Mouse (Mus musculus) heart, postnatal 0 days (tissue): ENCODE data around the gene Met. TPM values are rescaled to one million over a fixed set of nuclear protein-coding genes. Genes with fewer than 3 reads are reported as not detected.

Experiments used
- ATAC-seq: fragments of 200-750 bp; cut with Nextera tagmentation; 2 replicates; pipeline ENCODE4 v1.8.0; 2017; ENCODE audit warnings: low read depth, moderate number of reproducible peaks, moderate library complexity; ENCODE audit not compliant: insufficient read depth
- DNase-seq: peaks from one replicate; pipeline ENCODE4 v3.0.0-alpha.2; 2016; ENCODE audit warnings: low spot score
- H3K27ac ChIP-seq: fragments of 300-500 bp; sonication (generic); 2 replicates; pipeline ENCODE4 v1.5.1; 2014; ENCODE audit warnings: low read depth, mild to moderate bottlenecking
- H3K27me3 ChIP-seq: fragments of 300-500 bp; sonication (generic); 2 replicates; pipeline ENCODE4 v1.6.1; 2014; ENCODE audit warnings: low read length, mixed read lengths; ENCODE audit not compliant: control insufficient read depth, insufficient read depth
- H3K36me3 ChIP-seq: fragments of 300-500 bp; sonication (generic); replicated peaks from 2 replicates; pipeline ENCODE4 v1.6.1; 2014; ENCODE audit warnings: low read length, mixed read lengths; ENCODE audit not compliant: control insufficient read depth, insufficient read depth
- H3K4me1 ChIP-seq: fragments of 300-500 bp; sonication (generic); 2 replicates; pipeline ENCODE4 v1.6.1; 2014; ENCODE audit warnings: antibody characterized with exemption; ENCODE audit not compliant: control insufficient read depth, insufficient read depth
- H3K4me2 ChIP-seq: fragments of 300-500 bp; sonication (generic); 2 replicates; pipeline ENCODE4 v1.6.1; 2014; ENCODE audit warnings: low read depth, mild to moderate bottlenecking, low read length, moderate library complexity
- H3K4me3 ChIP-seq: fragments of 300-500 bp; sonication (generic); 2 replicates; pipeline ENCODE4 v1.5.1; 2014; ENCODE audit warnings: low read depth, low read length
- H3K9ac ChIP-seq: fragments of 300-500 bp; sonication (generic); replicated peaks from 2 replicates; pipeline ENCODE4 v1.6.1; 2014; ENCODE audit warnings: low read depth, low read length, mixed read lengths
- H3K9me3 ChIP-seq: fragments of 300-500 bp; sonication (generic); replicated peaks from 2 replicates; pipeline ENCODE4 v1.6.1; 2016; ENCODE audit warnings: low read length; ENCODE audit not compliant: control insufficient read depth
- CTCF ChIP-seq: IDR thresholded peaks from 2 replicates; pipeline ENCODE4 v1.5.1; 2016; ENCODE audit warnings: antibody characterized with exemption, control low read depth, low read depth
- EP300 ChIP-seq: IDR thresholded peaks from 2 replicates; pipeline ENCODE4 v1.6.1; 2016; ENCODE audit warnings: antibody characterized with exemption, low read depth
- WGBS: fragments of 180-500 bp; shearing (Covaris S2); extraction: QIAGEN DNeasy Blood & Tissue Kit; methylation state at CpG from one replicate; pipeline ENCODE4 v1.1.7; 2014; 5-methylcytosine and 5-hydroxymethylcytosine counted together
- polyA plus RNA-seq: library from polyadenylated mRNA; unstranded; fragments of >200 nt; fragmentation: Nextera tagmentation; extraction: Ambion mirVana; gene quantifications from 2 replicates; pipeline ENCODE4 v1.2.1, GENCODE M21; 2015
- total RNA-seq: library from RNA; depleted of rRNA; stranded (reverse); fragments of >200 nt; gene quantifications from 2 replicates; pipeline ENCODE4 v1.2.3, GENCODE M21; 2014; ENCODE audit warnings: low replicate concordance; rRNA removed

Gene Met
- total RNA-seq (2.7 and 10.6 TPM in 2 replicates), polyA plus RNA-seq (0.61 and 0.67 TPM in 2 replicates)

DNA sequence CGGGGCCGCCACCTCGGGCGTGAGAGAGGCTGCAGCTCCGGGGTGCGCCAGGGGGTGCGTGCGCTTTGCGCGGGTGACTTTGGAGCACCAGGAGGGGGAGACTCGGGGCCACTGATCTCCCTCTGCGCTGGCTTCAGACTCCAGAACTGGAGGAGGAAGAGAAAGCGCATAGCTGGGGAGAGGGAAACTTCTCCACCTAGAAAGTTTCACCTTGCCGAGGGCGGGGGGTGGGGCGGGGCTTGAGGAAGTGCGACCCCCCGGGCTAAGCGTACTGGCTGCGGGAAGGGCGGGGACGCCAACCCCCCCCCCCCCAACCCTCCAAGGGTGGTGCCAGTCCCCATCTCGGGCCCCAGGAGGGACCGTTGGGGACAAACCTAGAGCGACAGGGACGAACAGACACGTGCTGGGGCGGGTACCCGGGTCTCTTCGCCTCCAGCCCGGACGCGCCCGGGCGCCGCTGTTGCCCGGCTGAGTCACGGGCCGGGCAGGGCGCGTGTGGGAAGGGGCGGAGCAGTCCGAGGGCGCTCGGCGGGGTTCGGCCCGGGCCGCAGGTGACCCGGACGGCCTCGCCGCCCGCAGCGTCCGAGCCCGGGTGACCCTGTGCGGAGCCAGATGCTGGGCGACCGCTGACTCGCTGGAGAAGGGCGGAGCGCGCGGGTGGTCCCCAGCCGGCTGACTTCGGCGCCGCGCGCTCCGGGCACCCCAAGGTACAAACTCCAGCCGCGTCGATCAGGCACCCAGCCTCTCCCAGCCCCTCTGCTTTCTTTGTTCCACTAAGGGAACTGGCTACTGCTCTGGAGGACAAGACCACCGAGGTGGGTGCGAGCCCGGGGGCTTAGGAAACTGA is at the start of gene Met:
Gene Met, plus strand, starts transcription at position 367 of the 847 bp plus-strand sequence.
- peak within 1 kb of the TSS; percentile 55 for H3K9ac ChIP-seq
- under 1% methylated on average over 69 of the region's 78 CpGs for WGBS
- H3K4me2 ChIP-seq: peak within 1 kb of the TSS; percentile 99
- peak within 1 kb of the TSS; percentile 75 for H3K4me3 ChIP-seq
- no peaks in the 10 kb centered on the region for H3K4me1 ChIP-seq
- no peaks in the 10 kb centered on the region for H3K9me3 ChIP-seq
- H3K27me3 ChIP-seq: peaks cover 12% of the 10 kb centered on the region; the same call in 1 of the 2 replicates
- TF ChIP-seq CTCF (peak; percentile 45), EP300 (no peak)
- H3K27ac ChIP-seq: peak within 1 kb of the TSS; percentile 14; the same call in 1 of the 2 replicates
- ATAC-seq (peak; percentile 85), DNase-seq (peak; percentile 79)
- no peaks in the 10 kb centered on the region for H3K36me3 ChIP-seq

DNA sequence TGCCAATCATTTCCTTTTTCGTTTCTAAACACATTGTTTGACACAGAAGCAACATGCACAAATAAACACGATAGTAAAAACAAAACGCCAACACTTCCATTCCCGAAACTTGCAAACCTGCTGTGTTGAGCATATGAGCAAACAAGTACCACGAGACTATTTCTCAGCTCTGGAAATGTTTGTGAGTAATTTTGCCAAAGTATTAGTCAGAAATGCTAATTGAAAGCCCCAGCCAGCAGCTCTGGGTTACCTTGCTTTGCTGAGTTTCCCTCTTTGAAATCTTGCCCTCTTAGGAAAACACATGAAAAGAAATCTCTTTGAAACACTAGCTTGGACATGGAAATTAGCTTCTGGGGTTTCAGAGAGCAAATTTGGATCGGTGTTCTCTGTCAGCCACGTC is 45.4 kb upstream of the Met start:
- Histone ChIP-seq H3K27me3 (no peaks in the 10 kb centered on the region), H3K4me3 (no peak overlapping the region), H3K36me3 (no peaks in the 10 kb centered on the region), H3K9me3 (no peaks in the 10 kb centered on the region), H3K4me1 (no peaks in the 10 kb centered on the region), H3K27ac (no peak overlapping the region), H3K4me2 (no peak overlapping the region), H3K9ac (no peak overlapping the region)
- TF ChIP-seq EP300: no peak
- TF ChIP-seq CTCF: no peak
- ATAC-seq: no peak
- no peak for DNase-seq
- WGBS: 79% methylated on average over 7 of the region's 7 CpGs

DNA sequence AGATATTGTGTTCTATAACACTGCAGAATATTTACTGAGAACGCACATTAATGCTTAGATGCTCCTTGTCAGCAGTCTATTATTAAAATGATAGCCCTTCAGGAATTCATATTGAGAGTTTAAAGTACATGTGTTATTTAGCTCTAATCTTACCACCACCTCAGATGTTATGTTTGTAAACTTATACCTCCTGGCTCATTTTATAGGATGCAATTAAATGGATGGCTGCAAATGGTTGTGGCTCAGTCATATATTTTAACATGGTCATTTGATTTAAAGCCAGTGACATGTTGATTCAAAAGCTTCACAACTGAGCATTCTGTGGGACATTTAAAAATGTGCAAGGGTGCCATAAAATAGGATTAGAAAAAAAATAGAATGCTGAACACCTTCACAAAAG is 41.2 kb upstream of the Met start:
- TF ChIP-seq EP300: no peak
- no peak for TF ChIP-seq CTCF

DNA sequence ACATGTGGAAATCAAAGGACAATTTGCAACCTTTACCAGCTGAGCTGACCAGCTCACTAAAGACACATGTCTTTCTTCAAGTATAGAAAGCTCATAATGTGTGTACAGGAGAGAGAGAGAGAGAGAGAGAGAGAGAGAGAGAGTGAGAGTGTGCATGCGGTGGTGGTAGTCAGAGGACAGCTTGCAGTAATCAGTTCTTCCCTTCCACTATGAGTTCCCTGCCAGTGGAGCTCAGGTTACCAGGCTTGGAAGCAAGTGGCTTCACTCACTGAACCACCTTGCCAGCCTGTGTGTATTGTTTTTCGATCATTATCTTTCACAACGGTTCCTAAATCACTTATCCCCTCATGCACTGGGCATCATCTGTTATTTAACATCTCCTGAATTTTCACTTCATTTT is 34.6 kb upstream of the Met start:
- DNase-seq: no peak
- H3K27me3 ChIP-seq: no peaks in the 10 kb centered on the region
- no peaks in the 10 kb centered on the region for H3K9me3 ChIP-seq
- H3K4me1 ChIP-seq: no peaks in the 10 kb centered on the region; the same call in 1 of the 2 replicates
- no peak for TF ChIP-seq EP300
- no peak for TF ChIP-seq CTCF
- H3K36me3 ChIP-seq: no peaks in the 10 kb centered on the region
- 54% methylated on average over 3 of the region's 3 CpGs for whole genome bisulfite sequencing
- no peak overlapping the region for H3K4me2 ChIP-seq
- no peak for ATAC-seq
- no peak overlapping the region for H3K9ac ChIP-seq
- H3K27ac ChIP-seq: no peak overlapping the region
- no peak overlapping the region for H3K4me3 ChIP-seq

More for the DNA sequence above, 41.2 kb upstream of the Met start:
- H3K27ac ChIP-seq: no peak overlapping the region
- H3K27me3 ChIP-seq: no peaks in the 10 kb centered on the region
- no peak overlapping the region for H3K4me2 ChIP-seq
- H3K4me1 ChIP-seq: no peaks in the 10 kb centered on the region
- no peaks in the 10 kb centered on the region for H3K36me3 ChIP-seq
- no peak overlapping the region for H3K9ac ChIP-seq
- no peaks in the 10 kb centered on the region for H3K9me3 ChIP-seq
- 80% methylated on average over 1 of the region's 1 CpGs for WGBS
- ATAC-seq: no peak
- H3K4me3 ChIP-seq: no peak overlapping the region
- DNase-seq: no peak

DNA sequence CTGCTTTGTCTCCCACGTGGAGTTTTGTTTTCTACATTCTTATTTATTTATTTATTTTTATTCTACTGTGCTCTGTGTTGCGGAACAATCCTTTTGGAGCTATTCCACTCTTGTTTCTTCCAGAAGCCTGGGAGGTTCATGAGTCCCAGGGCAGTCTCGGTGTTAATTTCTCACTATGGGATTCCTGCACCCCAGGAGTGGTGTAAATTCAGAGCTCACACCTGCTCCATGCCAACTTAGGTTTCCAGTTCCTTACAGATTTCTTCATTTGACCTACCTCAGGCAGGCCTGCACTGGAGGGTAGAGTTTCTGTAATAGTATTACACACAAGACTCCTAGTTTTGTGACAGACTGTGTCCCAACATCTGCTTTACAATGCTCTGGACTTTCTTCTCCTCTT is 34.0 kb upstream of the Met start:
- no peaks in the 10 kb centered on the region for H3K27me3 ChIP-seq
- no peak overlapping the region for H3K4me3 ChIP-seq
- TF ChIP-seq EP300 (no peak), CTCF (no peak)
- ATAC-seq: no peak
- H3K9ac ChIP-seq: no peak overlapping the region
- DNase-seq: no peak
- H3K36me3 ChIP-seq: no peaks in the 10 kb centered on the region
- 64% methylated on average over 3 of the region's 3 CpGs for WGBS
- no peak overlapping the region for H3K27ac ChIP-seq
- H3K4me2 ChIP-seq: no peak overlapping the region
- H3K4me1 ChIP-seq: no peaks in the 10 kb centered on the region; the same call in 1 of the 2 replicates
- H3K9me3 ChIP-seq: no peaks in the 10 kb centered on the region
